ENCODE assay signal across 16 mouse cellular contexts in the genomic region with DNA sequence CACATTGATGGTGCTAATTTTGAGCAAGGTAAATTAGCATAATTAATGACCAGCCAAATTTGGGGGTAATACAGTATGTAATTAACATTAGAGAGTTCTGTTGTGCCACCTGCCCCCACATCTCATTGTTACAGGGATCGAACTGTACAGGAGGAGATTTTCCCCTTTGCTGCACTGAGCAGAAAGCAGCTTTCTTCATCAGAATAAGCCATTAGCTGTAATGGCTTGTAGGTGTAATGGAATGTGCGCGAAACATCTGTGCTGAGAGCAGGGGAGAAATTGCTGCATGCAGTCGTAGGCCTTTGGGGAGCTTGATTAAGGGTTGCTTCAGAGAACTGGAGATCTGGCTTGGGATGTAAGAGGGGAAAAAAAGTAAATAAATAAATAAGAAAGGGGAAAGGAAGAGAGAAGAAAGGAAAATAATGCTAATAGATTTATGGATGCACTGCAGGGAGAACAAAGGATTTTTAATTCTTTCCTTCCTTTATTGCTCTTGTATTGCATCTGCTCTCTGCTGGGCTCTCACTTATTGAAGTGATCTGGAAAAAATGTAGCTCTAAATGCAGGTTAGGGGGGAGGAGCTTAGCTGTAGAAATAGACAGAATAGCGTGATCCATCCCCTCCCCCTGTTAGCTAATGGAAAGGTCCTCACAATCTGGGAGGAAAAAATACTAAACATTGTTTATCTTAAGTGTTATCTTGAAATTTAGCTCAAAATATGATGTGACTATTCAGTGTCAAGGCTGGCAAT.
DNase-seq lines count a peak whose midpoint lies in the region; ATAC-seq lines count a peak whose summit lies in the region.
"Had no signal": no experiment of that assay in that cellular context is flagged by ENCODE, and none has a peak within 500 bp of the region (broad histone marks: within the 10 kb centered on the region; RNA-seq: fewer than 3 reads in every experiment).

No protein-coding gene starts in this region.

- no peaks in the 10 kb centered on the region for H3K9me3 ChIP-seq in forebrain, embryonic 11.5 days (ENCODE audit: control insufficient read depth, low read length)
- H3K9me3 ChIP-seq in forebrain, embryonic 10.5 days = no peaks in the 10 kb centered on the region
- H3K9me3 ChIP-seq in forebrain, embryonic 16.5 days (ENCODE audit: control insufficient read depth, low read length) = no peaks in the 10 kb centered on the region
- H3K9me3 ChIP-seq in limb, embryonic 12.5 days = no peaks in the 10 kb centered on the region
- H3K9me3 ChIP-seq in neural tube, embryonic 14.5 days (ENCODE audit: control insufficient read depth, low read length) = no peaks in the 10 kb centered on the region
- H3K9me3 ChIP-seq: embryonic facial prominence, embryonic 13.5 days had no signal

- H3K36me3 ChIP-seq in forebrain, embryonic 11.5 days (ENCODE audit: control insufficient read depth, insufficient read depth, low read length) = no peaks in the 10 kb centered on the region
- no peaks in the 10 kb centered on the region for H3K36me3 ChIP-seq in forebrain, embryonic 10.5 days (replicated peaks)
- H3K36me3 ChIP-seq in forebrain, embryonic 16.5 days (ENCODE audit: control insufficient read depth, insufficient read depth) = no peaks in the 10 kb centered on the region
- no peaks in the 10 kb centered on the region for H3K36me3 ChIP-seq in limb, embryonic 12.5 days
- H3K36me3 ChIP-seq in neural tube, embryonic 14.5 days (ENCODE audit: control insufficient read depth, insufficient read depth, low read length) = no peaks in the 10 kb centered on the region
- H3K36me3 ChIP-seq: embryonic facial prominence, embryonic 13.5 days had no signal

- no peak overlapping the region for H3K9ac ChIP-seq in forebrain, embryonic 11.5 days (ENCODE audit: low read length)
- no peak overlapping the region; the same call in 1 of the 2 replicates for H3K9ac ChIP-seq in forebrain, embryonic 16.5 days (replicated peaks; ENCODE audit: low read depth, low read length)
- H3K9ac ChIP-seq in limb, embryonic 12.5 days (replicated peaks) = no peak overlapping the region
- no peak overlapping the region; the same call in 1 of the 2 replicates for H3K9ac ChIP-seq in neural tube, embryonic 14.5 days (replicated peaks; ENCODE audit: low read depth, low read length)
- H3K9ac ChIP-seq: embryonic facial prominence, embryonic 13.5 days; liver, postnatal 0 days had no signal

- H3K4me3 ChIP-seq in forebrain, embryonic 11.5 days (ENCODE audit: low read depth, low read length) = no peak overlapping the region
- no peak overlapping the region for H3K4me3 ChIP-seq in forebrain, embryonic 10.5 days
- H3K4me3 ChIP-seq in forebrain, embryonic 16.5 days (replicated peaks; ENCODE audit: low read length) = no peak overlapping the region
- no peak overlapping the region for H3K4me3 ChIP-seq in limb, embryonic 12.5 days (replicated peaks)
- no peak overlapping the region for H3K4me3 ChIP-seq in neural tube, embryonic 14.5 days (ENCODE audit: low read depth, low read length)
- H3K4me3 ChIP-seq: embryonic facial prominence, embryonic 13.5 days; heart, adult 2 months had no signal

- no peak overlapping the region for H3K4me2 ChIP-seq in forebrain, embryonic 11.5 days (ENCODE audit: low read depth, low read length, severe bottlenecking)
- H3K4me2 ChIP-seq in forebrain, embryonic 16.5 days (ENCODE audit: low read length) = no peak overlapping the region
- H3K4me2 ChIP-seq in limb, embryonic 12.5 days = no peak overlapping the region
- no peak overlapping the region; the same call in 1 of the 2 replicates for H3K4me2 ChIP-seq in neural tube, embryonic 14.5 days (ENCODE audit: low read depth, low read length)
- H3K4me2 ChIP-seq: embryonic facial prominence, embryonic 13.5 days had no signal

- DNase-seq in forebrain, embryonic 11.5 days (ENCODE audit: low spot score) = no peak
- no peak for DNase-seq in forebrain, embryonic 10.5 days (ENCODE audit: extremely low spot score, low spot score)
- DNase-seq in ovary, postnatal 36 days (ENCODE audit: low spot score) = no peak
- no peak for DNase-seq in layer of hippocampus, adult 18-20 months (ENCODE audit: low spot score in 2 of 2)
- no peak for DNase-seq in adrenal gland, adult 2 months
- DNase-seq: cerebellum, adult 18-20 months; heart, adult 2 months; heart, postnatal 36 days; kidney, adult 2 months; layer of hippocampus, adult 9-11 months; liver, postnatal 0 days; thymus, postnatal 25 days had no signal

- no peak overlapping the region for H3K27ac ChIP-seq in forebrain, embryonic 11.5 days (ENCODE audit: low read depth, low read length)
- H3K27ac ChIP-seq in forebrain, embryonic 10.5 days = no peak overlapping the region
- peak overlapping the region; percentile 85 for H3K27ac ChIP-seq in forebrain, embryonic 16.5 days (ENCODE audit: low read length)
- H3K27ac ChIP-seq in limb, embryonic 12.5 days = peak overlapping the region; percentile 53; the same call in 1 of the 2 replicates
- H3K27ac ChIP-seq in neural tube, embryonic 14.5 days (ENCODE audit: low read depth, low read length) = peak overlapping the region; percentile 84
- H3K27ac ChIP-seq: embryonic facial prominence, embryonic 13.5 days; heart, adult 2 months had no signal

- WGBS in forebrain, embryonic 11.5 days = 48% methylated on average over 5 of the region's 5 CpGs
- 67% methylated on average over 5 of the region's 5 CpGs for WGBS in forebrain, embryonic 10.5 days
- WGBS in forebrain, embryonic 16.5 days = 25% methylated on average over 5 of the region's 5 CpGs
- WGBS in limb, embryonic 12.5 days = 12% methylated on average over 5 of the region's 5 CpGs
- 19% methylated on average over 5 of the region's 5 CpGs for WGBS in neural tube, embryonic 14.5 days

- 0 out of 2 replicates have a peak, but pooled peaks have one; percentile 33 for ATAC-seq in forebrain, embryonic 11.5 days (replicated peaks; ENCODE audit: low FRiP score)
- peak; percentile 47 for ATAC-seq in forebrain, embryonic 16.5 days
- ATAC-seq in limb, embryonic 12.5 days (ENCODE audit: insufficient number of reproducible peaks, insufficient read depth, low FRiP score, low TSS enrichment, low read depth) = no peak
- ATAC-seq in neural tube, embryonic 14.5 days (ENCODE audit: low read depth) = peak; percentile 82
- ATAC-seq: liver, postnatal 0 days had no signal

- no peaks in the 10 kb centered on the region; the same call in 1 of the 2 replicates for H3K4me1 ChIP-seq in forebrain, embryonic 11.5 days (replicated peaks; ENCODE audit: control insufficient read depth, insufficient read depth, low read length)
- peaks cover 17% of the 10 kb centered on the region for H3K4me1 ChIP-seq in forebrain, embryonic 10.5 days
- H3K4me1 ChIP-seq in forebrain, embryonic 16.5 days (replicated peaks; ENCODE audit: control insufficient read depth, insufficient read depth, low read length) = peaks cover 20% of the 10 kb centered on the region
- H3K4me1 ChIP-seq in limb, embryonic 12.5 days (replicated peaks) = peaks cover 40% of the 10 kb centered on the region
- peaks cover 12% of the 10 kb centered on the region; the same call in 1 of the 2 replicates for H3K4me1 ChIP-seq in neural tube, embryonic 14.5 days (ENCODE audit: control insufficient read depth, insufficient read depth, low read length)

- H3K27me3 ChIP-seq in forebrain, embryonic 11.5 days (ENCODE audit: control insufficient read depth, insufficient read depth, low read length) = no peaks in the 10 kb centered on the region
- H3K27me3 ChIP-seq in forebrain, embryonic 10.5 days (ENCODE audit: poor library complexity, severe bottlenecking) = no peaks in the 10 kb centered on the region
- H3K27me3 ChIP-seq in forebrain, embryonic 16.5 days (replicated peaks; ENCODE audit: control insufficient read depth, insufficient read depth, low read length) = no peaks in the 10 kb centered on the region
- no peaks in the 10 kb centered on the region for H3K27me3 ChIP-seq in limb, embryonic 12.5 days
- no peaks in the 10 kb centered on the region for H3K27me3 ChIP-seq in neural tube, embryonic 14.5 days (ENCODE audit: control insufficient read depth, insufficient read depth, low read length)
- H3K27me3 ChIP-seq: embryonic facial prominence, embryonic 13.5 days had no signal

Comparison
In these comparisons a context has a peak if more than half of its experiments do, and no peak if none do; other contexts are left out.
1. H3K27ac ChIP-seq: peak in forebrain, embryonic 16.5 days (single experiment), limb, embryonic 12.5 days (single experiment) and neural tube, embryonic 14.5 days (single experiment); none in forebrain, embryonic 11.5 days (single experiment) and forebrain, embryonic 10.5 days (single experiment).